Mouse (Mus musculus): ENCODE measurements around the gene Kmt2c.
"Not testable (repeated sequence)": the region's sequence is repeated elsewhere in the genome, so short reads cannot be mapped to it uniquely, and the experiment has no call there.

The Kmt2c gene

GRCm38 (mm10) chr5:25516301-25516895 is 17.8 kb upstream of the Kmt2c start:
- DNase-seq (ENCODE audit: low spot score in 2 of 2): no peak

- no peak for DNase-seq (ENCODE audit: low spot score in 2 of 2)
Measured at GRCm38 (mm10) chr5:25515767-25516166, 17.2 kb upstream of the Kmt2c start, which contains the start of gene Cct8l1. Gene Cct8l1, plus strand, starts transcription at chr5:25516067.

GRCm38 (mm10) chr5:25506041-25506440 is 7.5 kb upstream of the Kmt2c start:
- no peak for DNase-seq (ENCODE audit: low spot score in 2 of 2)

- DNase-seq (ENCODE audit: low spot score in 2 of 2): no peak
Measured at GRCm38 (mm10) chr5:25500686-25501085, 2.1 kb upstream of the Kmt2c start.

GRCm38 (mm10) chr5:25499423-25500398 is 1.1 kb upstream of the Kmt2c start:
- peak; percentile 96 to 99 for DNase-seq (ENCODE audit: low spot score in 2 of 2)

- DNase-seq (ENCODE audit: low spot score in 2 of 2): peak; percentile 69 to 88
Measured at GRCm38 (mm10) chr5:25498821-25499422, 339 bp upstream of the Kmt2c start.

GRCm38 (mm10) chr5:25497720-25498345 is 750 bp downstream of the Kmt2c start:
- peak; percentile 64 to 83 for DNase-seq (ENCODE audit: low spot score in 2 of 2)

GRCm38 (mm10) chr5:25497369-25497719 is 1.2 kb downstream of the Kmt2c start:
- DNase-seq (ENCODE audit: low spot score in 2 of 2): peak; percentile 21 to 67

GRCm38 (mm10) chr5:25496652-25497051 is 1.9 kb downstream of the Kmt2c start:
- no peak for DNase-seq (ENCODE audit: low spot score in 2 of 2)

GRCm38 (mm10) chr5:25478863-25479262 is 19.7 kb downstream of the Kmt2c start:
- DNase-seq (ENCODE audit: low spot score in 2 of 2): no peak

- DNase-seq (ENCODE audit: low spot score in 2 of 2): no peak
Measured at GRCm38 (mm10) chr5:25475789-25476188, 22.8 kb downstream of the Kmt2c start.

- no peak for DNase-seq (ENCODE audit: low spot score in 2 of 2)
Measured at GRCm38 (mm10) chr5:25472070-25472469, 26.5 kb downstream of the Kmt2c start.

GRCm38 (mm10) chr5:25461956-25462355 is 36.6 kb downstream of the Kmt2c start:
- DNase-seq (ENCODE audit: low spot score in 2 of 2): no peak

GRCm38 (mm10) chr5:25455432-25455831 is 43.2 kb downstream of the Kmt2c start:
- not testable (repeated sequence) for DNase-seq (ENCODE audit: low spot score in 2 of 2)

GRCm38 (mm10) chr5:25452691-25453090 is 45.9 kb downstream of the Kmt2c start:
- DNase-seq (ENCODE audit: low spot score in 2 of 2): no peak

- no peak for DNase-seq (ENCODE audit: low spot score in 2 of 2)
Measured at GRCm38 (mm10) chr5:25437508-25437907, 61.1 kb downstream of the Kmt2c start.

GRCm38 (mm10) chr5:25436081-25436480 is 62.5 kb downstream of the Kmt2c start:
- DNase-seq (ENCODE audit: low spot score in 2 of 2): peak; percentile 25 to 62

GRCm38 (mm10) chr5:25422576-25422975 is 76.0 kb downstream of the Kmt2c start:
- DNase-seq (ENCODE audit: low spot score in 2 of 2): no peak

GRCm38 (mm10) chr5:25420601-25421000 is 78.0 kb downstream of the Kmt2c start:
- peak; percentile 43 to 66 for DNase-seq (ENCODE audit: low spot score in 2 of 2)

GRCm38 (mm10) chr5:25415382-25415781 is 83.2 kb downstream of the Kmt2c start:
- no peak for DNase-seq (ENCODE audit: low spot score in 2 of 2)

- DNase-seq (ENCODE audit: low spot score in 2 of 2): no peak
Measured at GRCm38 (mm10) chr5:25396727-25397126, 101.9 kb downstream of the Kmt2c start.

GRCm38 (mm10) chr5:25392655-25393054 is 105.9 kb downstream of the Kmt2c start:
- DNase-seq (ENCODE audit: low spot score in 2 of 2): no peak
